Mouse (Mus musculus) small intestine, adult 2 months (tissue): ENCODE measurements around the gene Polr2a.

ENCODE experiments used
- CTCF ChIP-seq: fragments of 200-500 bp; IDR thresholded peaks from 2 replicates; pipeline ENCODE4 v1.5.1; 2012; ENCODE audit warnings: low read depth, mild to moderate bottlenecking, control low read depth, inconsistent platforms, low read length, moderate library complexity, mixed read lengths; ENCODE audit not compliant: insufficient replicate concordance, insufficient read length; ENCODE audit errors: extremely low read depth
- POLR2A ChIP-seq: fragments of 200-500 bp; IDR thresholded peaks from 2 replicates; pipeline ENCODE4 v1.6.1; 2012; ENCODE audit warnings: low read depth, mild to moderate bottlenecking, control low read depth, inconsistent platforms, low read length, moderate library complexity

- no peak for TF ChIP-seq CTCF
- TF ChIP-seq POLR2A = no peak
Measured at GRCm38 (mm10) chr11:69712954-69713672, 45.3 kb downstream of the Polr2a start.
